In the genomic region with DNA sequence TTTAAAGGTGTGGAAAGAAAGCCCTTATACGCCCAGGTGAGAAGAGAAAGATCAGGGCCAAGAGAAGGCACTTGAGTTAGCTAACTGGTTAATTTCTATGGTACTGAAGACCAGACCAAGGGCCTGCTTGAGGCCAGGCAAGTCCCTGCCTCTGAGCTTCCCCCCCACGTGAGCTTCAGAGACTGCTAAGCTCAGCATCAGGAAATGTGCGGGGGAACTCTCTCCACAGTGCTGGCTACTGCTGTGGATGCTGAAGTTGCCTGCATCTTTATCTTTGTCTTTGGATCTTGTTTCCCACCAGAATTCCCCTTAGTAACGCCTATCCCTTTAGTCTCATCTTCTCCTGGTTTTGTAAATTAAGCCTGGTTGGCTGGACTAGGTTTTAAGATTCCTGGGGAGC, we compare ENCODE assay signal across 14 mouse cellular contexts. TPM values are rescaled to one million over a fixed set of nuclear protein-coding genes. Genes with fewer than 3 reads are reported as not detected.
DNase-seq lines count a peak whose midpoint lies in the region; ATAC-seq and TF ChIP-seq lines count a peak whose summit lies in the region.
"Had no signal": no experiment of that assay in that cellular context is flagged by ENCODE, and none has a peak within 500 bp of the region (broad histone marks: within the 10 kb centered on the region; RNA-seq: fewer than 3 reads in every experiment).

No protein-coding gene starts in this region.

- peaks cover 25% of the 10 kb centered on the region for H3K4me1 ChIP-seq in cerebellum, adult 2 months (ENCODE audit: control insufficient read depth, insufficient read depth, low read length)
- H3K4me1 ChIP-seq in heart, embryonic 15.5 days (replicated peaks), result peaks cover 26% of the 10 kb centered on the region
- no peaks in the 10 kb centered on the region; the same call in 1 of the 2 replicates for H3K4me1 ChIP-seq in lung, postnatal 0 days (ENCODE audit: insufficient read depth, low read depth, low read length)
- peaks cover 6% of the 10 kb centered on the region for H3K4me1 ChIP-seq in limb, embryonic 15.5 days

- H3K9me3 ChIP-seq in heart, embryonic 15.5 days (replicated peaks), result no peaks in the 10 kb centered on the region
- no peaks in the 10 kb centered on the region for H3K9me3 ChIP-seq in lung, postnatal 0 days (ENCODE audit: low read length)
- no peaks in the 10 kb centered on the region for H3K9me3 ChIP-seq in limb, embryonic 15.5 days

- H3K4me3 ChIP-seq in cerebellum, adult 2 months (replicated peaks; ENCODE audit: insufficient read depth, low read depth, low read length), result no peak overlapping the region
- no peak overlapping the region for H3K4me3 ChIP-seq in heart, embryonic 15.5 days
- no peak overlapping the region for H3K4me3 ChIP-seq in lung, postnatal 0 days (ENCODE audit: low read depth, low read length)
- H3K4me3 ChIP-seq in limb, embryonic 15.5 days, result no peak overlapping the region

- ATAC-seq in heart, embryonic 15.5 days (replicated peaks; ENCODE audit: insufficient number of reproducible peaks, insufficient read depth, low FRiP score, low read depth), result no peak
- ATAC-seq in lung, postnatal 0 days, result no peak
- ATAC-seq in limb, embryonic 15.5 days (ENCODE audit: insufficient number of reproducible peaks, low FRiP score, low TSS enrichment, low read depth), result no peak
- ATAC-seq: activated CD4-positive, CD25-positive, alpha-beta regulatory T cell, adult 4 months had no signal

- H3K9ac ChIP-seq in heart, embryonic 15.5 days, result no peak overlapping the region
- H3K9ac ChIP-seq in lung, postnatal 0 days (replicated peaks; ENCODE audit: low read depth), result no peak overlapping the region
- H3K9ac ChIP-seq in limb, embryonic 15.5 days, result no peak overlapping the region
- H3K9ac ChIP-seq: lung, embryonic 14.5 days had no signal

- H3K27me3 ChIP-seq in cerebellum, adult 2 months (ENCODE audit: control insufficient read depth, insufficient read depth, low read length), result no peaks in the 10 kb centered on the region
- H3K27me3 ChIP-seq in heart, embryonic 15.5 days, result no peaks in the 10 kb centered on the region
- no peaks in the 10 kb centered on the region for H3K27me3 ChIP-seq in lung, postnatal 0 days (replicated peaks; ENCODE audit: insufficient read depth, low read length)
- no peaks in the 10 kb centered on the region for H3K27me3 ChIP-seq in limb, embryonic 15.5 days
- H3K27me3 ChIP-seq: CH12.LX had no signal

- peak overlapping the region; percentile 44 for H3K27ac ChIP-seq in cerebellum, adult 2 months (ENCODE audit: insufficient read depth, low read length)
- peak overlapping the region; percentile 78 for H3K27ac ChIP-seq in heart, embryonic 15.5 days
- peak overlapping the region; percentile 69 for H3K27ac ChIP-seq in lung, postnatal 0 days (ENCODE audit: low read length)
- 0 out of 2 replicates have a peak overlapping the region, but pooled peaks have one; percentile 2 for H3K27ac ChIP-seq in limb, embryonic 15.5 days

- 46% methylated on average over 4 of the region's 4 CpGs for WGBS in cerebellum, adult 2 months
- WGBS in heart, embryonic 15.5 days, result 60% methylated on average over 4 of the region's 4 CpGs
- WGBS in lung, postnatal 0 days, result 67% methylated on average over 4 of the region's 4 CpGs
- WGBS in limb, embryonic 15.5 days, result 68% methylated on average over 4 of the region's 4 CpGs

- H3K36me3 ChIP-seq in heart, embryonic 15.5 days, result peaks cover 18% of the 10 kb centered on the region; the same call in 1 of the 2 replicates
- H3K36me3 ChIP-seq in lung, postnatal 0 days (ENCODE audit: insufficient read depth, low read length), result peaks cover 6% of the 10 kb centered on the region
- H3K36me3 ChIP-seq in limb, embryonic 15.5 days, result peaks cover 34% of the 10 kb centered on the region

- no peak for DNase-seq in cerebellum, adult 2 months
- DNase-seq in cerebellum, adult 9-11 months, result no peak
- DNase-seq in heart, postnatal 4 days, result no peak
- DNase-seq in lung, postnatal 0 days (ENCODE audit: low spot score), result no peak
- no peak for DNase-seq in lung, postnatal 36 days
- DNase-seq in embryo, embryonic 10.5 days (ENCODE audit: low spot score), result no peak
- DNase-seq: kidney, adult 9 months; liver; lung, embryonic 14.5 days; thymus, postnatal 14 days had no signal

- H3K4me2 ChIP-seq in heart, embryonic 15.5 days, result no peak overlapping the region
- H3K4me2 ChIP-seq in lung, postnatal 0 days (replicated peaks; ENCODE audit: low read depth, low read length), result no peak overlapping the region
- H3K4me2 ChIP-seq in limb, embryonic 15.5 days, result no peak overlapping the region
- H3K4me2 ChIP-seq: lung, embryonic 14.5 days had no signal

- TF ChIP-seq CTCF in cerebellum, adult 2 months (IDR thresholded peaks at IDR 0.05; ENCODE audit: borderline replicate concordance, insufficient read depth, low read depth, low read length), result no peak
- TF ChIP-seq CTCF in lung, postnatal 0 days (IDR thresholded peaks at IDR 0.05), result no peak

- TF ChIP-seq POLR2A in cerebellum, adult 2 months (IDR thresholded peaks at IDR 0.05; ENCODE audit: borderline replicate concordance, insufficient read depth, low read length), result no peak

- no peak for TF ChIP-seq EP300 in lung, postnatal 0 days (IDR thresholded peaks at IDR 0.05)

RNA-seq across cellular contexts. Expression of a gene that starts 8.0 kb away (rescaled TPM):
- polyA plus RNA-seq in cerebellum, adult 2 months (2012; rRNA removed), result 25.8 and 27.3 TPM in 2 replicates
- 2.2 and 2.8 TPM in 2 replicates for polyA plus RNA-seq in heart, embryonic 15.5 days (2015; fragmentation: Nextera tagmentation; extraction: Ambion mirVana)
- total RNA-seq in heart, postnatal 4 days (2021), result 10 to 100 TPM; 12.6 to 14.1 TPM
- polyA plus RNA-seq in lung, postnatal 0 days (2015; fragmentation: Nextera tagmentation; extraction: Ambion mirVana), result 4.0 and 4.1 TPM in 2 replicates
- 4.1 and 4.2 TPM in 2 replicates for polyA plus RNA-seq in limb, embryonic 15.5 days (2015; fragmentation: Nextera tagmentation; extraction: Ambion mirVana)

RNA-seq across cellular contexts. Expression of a gene that starts 34.8 kb away (rescaled TPM):
- polyA plus RNA-seq in cerebellum, adult 2 months (2012; rRNA removed), result 56.8 and 58.0 TPM in 2 replicates
- 0.71 and 1.5 TPM in 2 replicates for polyA plus RNA-seq in heart, embryonic 15.5 days (2015; fragmentation: Nextera tagmentation; extraction: Ambion mirVana)
- 1 to 10 TPM; 1.3 TPM for total RNA-seq in heart, postnatal 4 days (2021)
- 1.1 and 1.5 TPM in 2 replicates for polyA plus RNA-seq in lung, postnatal 0 days (2015; fragmentation: Nextera tagmentation; extraction: Ambion mirVana)
- 11.1 TPM in 2 replicates for polyA plus RNA-seq in limb, embryonic 15.5 days (2015; fragmentation: Nextera tagmentation; extraction: Ambion mirVana)

RNA-seq across cellular contexts. Expression of a gene that starts 36.2 kb away (rescaled TPM):
- polyA plus RNA-seq in cerebellum, adult 2 months (2012; rRNA removed), result 0.30 and 0.36 TPM in 2 replicates
- 14.2 and 20.4 TPM in 2 replicates for polyA plus RNA-seq in heart, embryonic 15.5 days (2015; fragmentation: Nextera tagmentation; extraction: Ambion mirVana)
- total RNA-seq in heart, postnatal 4 days (2021), result 10 to 100 TPM in 1 of 2 experiments, 1 to 10 TPM in 1; 9.8 to 10.2 TPM
- polyA plus RNA-seq in lung, postnatal 0 days (2015; fragmentation: Nextera tagmentation; extraction: Ambion mirVana), result 2.5 and 2.6 TPM in 2 replicates
- polyA plus RNA-seq in limb, embryonic 15.5 days (2015; fragmentation: Nextera tagmentation; extraction: Ambion mirVana), result 23.2 and 24.1 TPM in 2 replicates

RNA-seq across cellular contexts. Expression of a gene that starts 56.2 kb away (rescaled TPM):
- polyA plus RNA-seq in cerebellum, adult 2 months (2012; rRNA removed), result 13.5 and 15.4 TPM in 2 replicates
- polyA plus RNA-seq in heart, embryonic 15.5 days (2015; fragmentation: Nextera tagmentation; extraction: Ambion mirVana), result 26.2 and 31.0 TPM in 2 replicates
- total RNA-seq in heart, postnatal 4 days (2021), result 10 to 100 TPM; 34.6 to 38.1 TPM
- 26.2 and 28.8 TPM in 2 replicates for polyA plus RNA-seq in lung, postnatal 0 days (2015; fragmentation: Nextera tagmentation; extraction: Ambion mirVana)
- 43.9 and 51.7 TPM in 2 replicates for polyA plus RNA-seq in limb, embryonic 15.5 days (2015; fragmentation: Nextera tagmentation; extraction: Ambion mirVana)

Comparison
In these comparisons a context has a peak if more than half of its experiments do, and no peak if none do; other contexts are left out.
1. H3K27ac ChIP-seq: peak in every context shown above with its lines; median percentile 78 in heart, embryonic 15.5 days; 69 in lung, postnatal 0 days; 44 in cerebellum, adult 2 months; 2 in limb, embryonic 15.5 days.